Mouse (Mus musculus): ENCODE data around the gene Rnaseh2c. TPM values are rescaled to one million over a fixed set of nuclear protein-coding genes. Genes with fewer than 3 reads are reported as not detected.
A peak's percentile ranks its signal among the peaks of the same experiment; 100 is the strongest.

Gene Rnaseh2c
- polyA plus RNA-seq, 1 experiment: 62.0 TPM

- TF ChIP-seq CTCF (IDR thresholded peaks at IDR 0.05; ENCODE audit: borderline replicate concordance, extremely low read depth, insufficient read depth, insufficient read length) (no peak), POLR2A (IDR thresholded peaks at IDR 0.05; ENCODE audit: borderline replicate concordance, extremely low read depth, insufficient read depth, insufficient read length, poor library complexity, severe bottlenecking) (no peak)
- no peak for DNase-seq (ENCODE audit: low read depth)
These were observed 35.4 kb upstream of the Rnaseh2c start for GRCm38 (mm10) chr19:5566316-5566715.

- TF ChIP-seq CTCF (IDR thresholded peaks at IDR 0.05; ENCODE audit: borderline replicate concordance, extremely low read depth, insufficient read depth, insufficient read length) (no peak), POLR2A (IDR thresholded peaks at IDR 0.05; ENCODE audit: borderline replicate concordance, extremely low read depth, insufficient read depth, insufficient read length, poor library complexity, severe bottlenecking) (no peak)
- no peak for DNase-seq (ENCODE audit: low read depth)
These were observed 34.5 kb upstream of the Rnaseh2c start for GRCm38 (mm10) chr19:5567180-5567533.

GRCm38 (mm10) chr19:5567534-5568469, 33.9 kb upstream of the Rnaseh2c start, which contains the start of gene Ap5b1:
TSS of gene Ap5b1 (plus strand) at chr19:5568025.
- TF ChIP-seq POLR2A (IDR thresholded peaks at IDR 0.05; ENCODE audit: borderline replicate concordance, extremely low read depth, insufficient read depth, insufficient read length, poor library complexity, severe bottlenecking) (0 out of 2 replicates have a peak, but pooled peaks have one; percentile 6), CTCF (IDR thresholded peaks at IDR 0.05; ENCODE audit: borderline replicate concordance, extremely low read depth, insufficient read depth, insufficient read length) (peak; percentile 97)
- DNase-seq (ENCODE audit: low read depth): peak; percentile 92

- peak; percentile 91 for DNase-seq (ENCODE audit: low read depth)
- TF ChIP-seq CTCF (IDR thresholded peaks at IDR 0.05; ENCODE audit: borderline replicate concordance, extremely low read depth, insufficient read depth, insufficient read length): peak; percentile 93
- TF ChIP-seq POLR2A (IDR thresholded peaks at IDR 0.05; ENCODE audit: borderline replicate concordance, extremely low read depth, insufficient read depth, insufficient read length, poor library complexity, severe bottlenecking): no peak
These were observed 33.1 kb upstream of the Rnaseh2c start for GRCm38 (mm10) chr19:5568470-5569140.

DNA sequence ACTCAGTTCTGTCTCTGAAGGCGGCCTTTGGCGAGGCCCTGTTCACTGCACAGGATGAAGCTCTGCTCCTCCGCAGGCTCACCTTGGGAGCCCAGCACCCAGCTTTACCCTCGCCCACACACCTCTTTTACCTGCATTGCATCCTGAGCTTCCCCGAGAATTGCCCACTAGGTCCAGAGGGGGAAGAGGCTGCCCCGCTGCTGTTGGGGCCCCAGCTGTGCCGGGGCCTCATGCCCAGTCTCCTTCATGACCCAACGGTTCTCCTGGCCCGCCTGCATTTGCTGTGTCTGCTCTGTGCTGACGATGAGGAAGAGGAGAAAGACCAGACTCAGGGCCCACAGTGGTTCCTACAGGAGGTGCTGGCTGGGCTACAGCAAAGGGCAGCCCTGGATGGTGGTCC, 32.2 kb upstream of the Rnaseh2c start:
- no peak for DNase-seq (ENCODE audit: low read depth)
- TF ChIP-seq CTCF (IDR thresholded peaks at IDR 0.05; ENCODE audit: borderline replicate concordance, extremely low read depth, insufficient read depth, insufficient read length) (no peak), POLR2A (IDR thresholded peaks at IDR 0.05; ENCODE audit: borderline replicate concordance, extremely low read depth, insufficient read depth, insufficient read length, poor library complexity, severe bottlenecking) (no peak)

GRCm38 (mm10) chr19:5570353-5571246, 31.1 kb upstream of the Rnaseh2c start:
- DNase-seq (ENCODE audit: low read depth): no peak
- TF ChIP-seq POLR2A (IDR thresholded peaks at IDR 0.05; ENCODE audit: borderline replicate concordance, extremely low read depth, insufficient read depth, insufficient read length, poor library complexity, severe bottlenecking) (no peak), CTCF (IDR thresholded peaks at IDR 0.05; ENCODE audit: borderline replicate concordance, extremely low read depth, insufficient read depth, insufficient read length) (no peak)

- TF ChIP-seq POLR2A (IDR thresholded peaks at IDR 0.05; ENCODE audit: borderline replicate concordance, extremely low read depth, insufficient read depth, insufficient read length, poor library complexity, severe bottlenecking): no peak
- TF ChIP-seq CTCF (IDR thresholded peaks at IDR 0.05; ENCODE audit: borderline replicate concordance, extremely low read depth, insufficient read depth, insufficient read length): no peak
These were observed 29.8 kb upstream of the Rnaseh2c start for GRCm38 (mm10) chr19:5571831-5572230.

GRCm38 (mm10) chr19:5572331-5573125, 29.1 kb upstream of the Rnaseh2c start:
- DNase-seq (ENCODE audit: low read depth): no peak
- TF ChIP-seq POLR2A (IDR thresholded peaks at IDR 0.05; ENCODE audit: borderline replicate concordance, extremely low read depth, insufficient read depth, insufficient read length, poor library complexity, severe bottlenecking) (no peak), CTCF (IDR thresholded peaks at IDR 0.05; ENCODE audit: borderline replicate concordance, extremely low read depth, insufficient read depth, insufficient read length) (no peak)

More at GRCm38 (mm10) chr19:5571831-5572230, 29.8 kb upstream of the Rnaseh2c start:
- DNase-seq (ENCODE audit: low read depth): no peak

- no peak for DNase-seq (ENCODE audit: low read depth)
- TF ChIP-seq CTCF (IDR thresholded peaks at IDR 0.05; ENCODE audit: borderline replicate concordance, extremely low read depth, insufficient read depth, insufficient read length): no peak
These were observed 26.3 kb upstream of the Rnaseh2c start for GRCm38 (mm10) chr19:5575336-5575735.

DNA sequence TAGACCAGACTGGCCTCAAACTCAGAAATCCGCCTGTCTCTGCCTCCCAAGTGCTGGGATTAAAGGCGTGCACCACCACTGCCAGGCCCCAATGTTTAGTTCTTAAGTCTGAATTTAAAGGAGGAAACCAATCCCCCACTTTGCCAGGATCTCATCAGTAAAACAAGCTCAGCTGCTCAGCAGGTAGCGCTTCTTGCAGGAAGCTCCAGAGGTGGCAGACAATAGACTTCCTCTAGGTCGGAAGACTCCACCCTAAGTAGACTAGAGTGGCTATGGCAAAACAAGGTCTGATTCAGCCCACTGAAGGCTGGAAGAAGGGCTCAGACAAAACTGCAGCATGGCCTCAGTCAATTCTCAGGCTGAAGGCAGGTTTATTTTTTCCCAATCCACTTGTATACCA, 21.7 kb upstream of the Rnaseh2c start:
- TF ChIP-seq CTCF (IDR thresholded peaks at IDR 0.05; ENCODE audit: borderline replicate concordance, extremely low read depth, insufficient read depth, insufficient read length) (no peak), POLR2A (IDR thresholded peaks at IDR 0.05; ENCODE audit: borderline replicate concordance, extremely low read depth, insufficient read depth, insufficient read length, poor library complexity, severe bottlenecking) (no peak)
- DNase-seq (ENCODE audit: low read depth): no peak

Measured in brain, embryonic 14.5 days (tissue).